Mouse (Mus musculus) heart, postnatal 0 days (tissue): ENCODE measurements around the gene Dzank1.

ENCODE experiments used
- CTCF ChIP-seq: IDR thresholded peaks from 2 replicates; pipeline ENCODE4 v1.5.1; 2016; ENCODE audit warnings: antibody characterized with exemption, control low read depth, low read depth
- EP300 ChIP-seq: IDR thresholded peaks from 2 replicates; pipeline ENCODE4 v1.6.1; 2016; ENCODE audit warnings: antibody characterized with exemption, low read depth

DNA sequence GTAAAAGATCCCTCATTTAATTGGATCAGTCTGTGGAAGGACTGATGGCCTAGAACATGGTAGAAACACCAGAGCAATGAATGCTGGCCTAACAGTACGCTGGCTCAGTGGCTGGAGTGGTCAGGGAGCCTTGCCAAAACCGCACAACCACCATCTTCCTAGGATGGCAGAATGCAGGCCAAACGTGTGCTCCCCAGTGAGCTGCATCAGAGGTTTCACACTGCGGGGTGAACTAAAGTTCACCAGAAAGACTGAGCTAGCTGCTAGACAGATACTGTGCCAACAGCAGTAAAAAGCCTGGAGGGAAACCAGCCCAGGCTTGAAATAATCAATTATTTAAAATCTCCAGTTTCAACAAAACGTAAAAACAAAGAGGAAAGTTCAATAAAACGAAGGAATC is 39.7 kb downstream of the Dzank1 start:
- TF ChIP-seq CTCF (no peak), EP300 (no peak)
